Mouse (Mus musculus) hematopoietic stem cell, adult 5-6 weeks (primary cell): ENCODE results near the gene Ctrl. TPM values are rescaled to one million over a fixed set of nuclear protein-coding genes. Genes with fewer than 3 reads are reported as not detected.

Experiments used
- ATAC-seq, 2 experiments: fragments of 125-278 bp in 1 of 2; replicated peaks in 1 of 2; 2 replicates each; pipeline ENCODE4 v1.8.0; 2016 to 2017; ENCODE audit warnings: inconsistent platforms in 2 of 2, mild to moderate bottlenecking in 2 of 2, moderate number of reproducible peaks in 2 of 2, low read depth in 1 of 2, moderate TSS enrichment in 1 of 2; ENCODE audit not compliant: low FRiP score in 2 of 2, poor library complexity in 2 of 2, severe bottlenecking in 2 of 2, insufficient read depth in 1 of 2, low TSS enrichment in 1 of 2
- total RNA-seq: library from RNA; stranded (forward); fragments of 172-1452, 232-1000 nt; gene quantifications from 2 replicates; pipeline ENCODE4 v1.2.3, GENCODE M21; 2017

Gene Ctrl
- total RNA-seq, 1 experiment from 2014 or later = not detected

GRCm38 (mm10) chr8:105897801-105898480, 35.7 kb downstream of the Ctrl start:
- no peak for ATAC-seq

DNA sequence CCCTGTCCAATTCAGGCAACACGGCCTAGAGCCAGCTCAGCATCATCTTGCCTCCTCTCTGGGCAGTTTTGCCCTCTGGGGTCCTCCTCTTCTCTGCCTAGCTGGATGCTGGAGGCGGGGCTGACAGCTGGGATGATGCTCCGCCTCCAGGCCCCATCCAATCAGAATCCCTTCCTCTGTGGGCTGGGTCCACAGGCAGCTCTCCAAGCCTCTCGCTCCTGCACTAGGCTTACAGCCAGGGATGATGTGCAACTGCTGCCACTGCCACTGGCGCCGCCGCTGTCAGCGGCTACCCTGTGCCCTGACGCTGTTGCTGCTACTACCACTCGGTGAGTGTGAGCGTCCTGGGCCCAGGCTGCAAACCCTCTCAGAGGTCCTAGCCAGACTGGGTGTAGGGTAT, 40.3 kb downstream of the Ctrl start, which contains the start of gene Nrn1l:
Nrn1l (plus strand) TSS at position 229 of the 400 bp plus-strand sequence.
- peak; percentile 43 to 46; a peak in 2 of 4 replicates for ATAC-seq

- ATAC-seq = no peak; a peak in 1 of 4 replicates
Observed at GRCm38 (mm10) chr8:105892432-105892831, 41.2 kb downstream of the Ctrl start.

DNA sequence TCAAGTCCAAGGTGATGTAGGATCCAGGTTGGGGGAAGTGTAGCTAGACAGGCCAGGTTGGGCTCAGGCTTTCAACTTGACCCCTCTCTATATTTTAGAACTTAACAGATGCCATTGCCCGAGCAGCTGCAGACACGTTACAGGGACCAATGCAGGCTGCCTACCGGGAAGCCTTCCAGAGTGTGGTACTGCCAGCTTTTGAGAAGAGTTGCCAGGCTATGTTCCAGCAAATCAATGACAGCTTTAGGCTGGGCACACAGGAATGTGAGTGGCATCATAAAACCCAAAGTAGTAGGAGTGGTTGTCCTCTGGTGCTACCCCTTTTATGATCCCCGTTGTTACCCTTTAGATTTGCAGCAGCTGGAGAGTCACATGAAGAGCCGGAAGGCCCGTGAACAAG, 42.8 kb downstream of the Ctrl start:
- no peak for ATAC-seq

DNA sequence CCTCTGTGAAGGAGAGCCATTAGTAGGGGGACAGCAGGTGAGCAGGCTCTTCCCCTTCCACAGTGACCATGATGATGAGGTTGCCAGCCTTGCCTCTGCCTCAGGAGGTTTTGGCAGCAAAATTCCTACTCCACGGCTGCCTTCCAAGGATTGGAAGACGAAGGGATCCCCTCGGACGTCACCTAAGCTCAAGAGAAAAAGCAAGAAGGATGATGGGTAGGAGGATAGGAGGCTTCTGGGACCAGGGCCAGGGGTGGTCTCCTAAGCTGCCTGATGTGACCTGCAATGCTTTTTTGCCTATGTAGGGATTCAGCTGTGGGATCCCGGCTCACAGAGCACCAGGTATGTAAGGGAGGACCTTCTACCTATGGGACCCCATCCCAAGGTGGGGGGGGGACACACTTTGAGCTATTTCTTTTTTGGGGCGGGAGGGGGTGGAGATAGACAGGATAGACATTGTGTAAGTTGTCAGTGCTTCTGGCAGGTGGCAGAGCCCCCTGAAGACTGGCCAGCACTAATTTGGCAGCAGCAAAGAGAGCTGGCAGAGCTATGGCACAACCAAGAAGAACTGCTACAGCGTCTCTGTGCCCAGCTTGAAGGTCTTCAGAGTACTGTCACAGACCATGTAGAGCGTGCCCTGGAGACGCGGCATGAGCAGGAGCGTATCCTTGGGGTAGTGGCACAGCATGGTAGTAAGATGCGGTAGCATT, 43.8 kb downstream of the Ctrl start:
- no peak for ATAC-seq

Other genes starting within 250 kb of the Ctrl start
- gene Carmil2, start 247.6 kb downstream of the Ctrl start, total RNA-seq = 14.7 and 15.1 TPM in 2 replicates
- 13.9 and 26.7 TPM in 2 replicates for gene Acd, start 232.8 kb downstream of the Ctrl start, total RNA-seq
- gene Pard6a, start 232.7 kb downstream of the Ctrl start, total RNA-seq = 22.8 and 66.2 TPM in 2 replicates
- gene 4933405L10Rik, start 226.2 kb downstream of the Ctrl start, total RNA-seq = 1.2 TPM in 1 of 2 replicates, not detected in the other
- gene Enkd1, start 225.7 kb downstream of the Ctrl start, total RNA-seq = 16.1 and 17.6 TPM in 2 replicates
- 1.6 and 5.8 TPM in 2 replicates for gene Gfod2, start 175.2 kb downstream of the Ctrl start, total RNA-seq
- gene Ranbp10, start 106.5 kb downstream of the Ctrl start, total RNA-seq = 7.1 and 10.3 TPM in 2 replicates
- gene Tsnaxip1, start 106.1 kb downstream of the Ctrl start, total RNA-seq = not detected in 2 replicates
- gene Cenpt, start 80.6 kb downstream of the Ctrl start, total RNA-seq = 14.3 and 14.6 TPM in 2 replicates
- gene Thap11, start 78.7 kb downstream of the Ctrl start, total RNA-seq = 25.8 and 28.3 TPM in 2 replicates
- 58.5 and 70.2 TPM in 2 replicates for gene Nutf2, start 73.3 kb downstream of the Ctrl start, total RNA-seq
- gene Edc4, start 53.0 kb downstream of the Ctrl start, total RNA-seq = 23.4 and 40.6 TPM in 2 replicates
- gene Nrn1l, start 40.3 kb downstream of the Ctrl start, total RNA-seq = not detected in 2 replicates
- 23.3 and 27.5 TPM in 2 replicates for gene Pskh1, start 33.4 kb downstream of the Ctrl start, total RNA-seq
- 38.8 and 79.5 TPM in 2 replicates for gene Psmb10, start 4.6 kb upstream of the Ctrl start, total RNA-seq
- gene Lcat, start 9.5 kb upstream of the Ctrl start, total RNA-seq = not detected in 2 replicates
- gene Slc12a4, start 32.2 kb upstream of the Ctrl start, total RNA-seq = 1.4 and 8.0 TPM in 2 replicates
- gene Dpep3, start 45.6 kb upstream of the Ctrl start, total RNA-seq = not detected in 2 replicates
- gene Dus2, start 57.5 kb upstream of the Ctrl start, total RNA-seq = 5.0 and 14.4 TPM in 2 replicates
- gene Dpep2nb, start 72.1 kb upstream of the Ctrl start, total RNA-seq = not detected in 2 replicates
- gene Ddx28, start 78.0 kb upstream of the Ctrl start, total RNA-seq = 10.1 and 12.8 TPM in 2 replicates
- gene Nfatc3, start 125.0 kb upstream of the Ctrl start, total RNA-seq = 34.5 and 42.0 TPM in 2 replicates
- gene Esrp2, start 203.1 kb upstream of the Ctrl start, total RNA-seq = not detected in 2 replicates
- 7.9 and 16.3 TPM in 2 replicates for gene Pla2g15, start 216.5 kb upstream of the Ctrl start, total RNA-seq
- gene Slc7a6, start 235.0 kb upstream of the Ctrl start, total RNA-seq = 21.6 and 23.8 TPM in 2 replicates